Comparison of ENCODE assay signal across 9 mouse cellular contexts in the genomic region with DNA sequence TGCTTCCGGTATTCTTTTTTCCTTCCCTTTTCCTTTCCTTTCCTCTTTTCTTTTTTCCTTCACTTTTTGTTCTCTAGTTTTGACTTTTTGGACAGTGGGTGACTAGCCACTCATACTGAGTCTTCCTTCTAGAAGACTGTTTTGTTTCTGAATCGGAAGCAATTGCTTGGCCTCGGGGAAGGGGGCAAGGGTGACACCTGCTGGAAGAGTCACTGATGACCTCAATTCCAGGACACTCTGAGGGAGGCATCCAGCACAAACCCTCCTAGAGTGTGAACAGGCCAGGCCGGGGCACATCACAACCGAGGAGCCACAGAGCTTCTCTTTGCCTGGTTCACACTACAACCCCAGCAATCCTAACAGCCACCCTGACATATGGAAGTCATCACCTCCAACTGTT. TPM values are rescaled to one million over a fixed set of nuclear protein-coding genes. Genes with fewer than 3 reads are reported as not detected.
A peak's percentile ranks its signal among the peaks of the same experiment; 100 is the strongest.
DNase-seq lines count a peak whose midpoint lies in the region; ATAC-seq and TF ChIP-seq lines count a peak whose summit lies in the region.
"Had no signal": no experiment of that assay in that cellular context is flagged by ENCODE, and none has a peak within 500 bp of the region (broad histone marks: within the 10 kb centered on the region; RNA-seq: fewer than 3 reads in every experiment).

No protein-coding gene starts in this region.

- H3K4me3 ChIP-seq in heart, adult 2 months = no peak overlapping the region
- no peak overlapping the region for H3K4me3 ChIP-seq in heart, embryonic 11.5 days (ENCODE audit: low read depth, low read length)
- H3K4me3 ChIP-seq in forebrain, embryonic 15.5 days = no peak overlapping the region
- H3K4me3 ChIP-seq: hindbrain, embryonic 15.5 days had no signal

- no peaks in the 10 kb centered on the region for H3K27me3 ChIP-seq in heart, adult 2 months (ENCODE audit: control insufficient read depth, insufficient read depth, low read length)
- H3K27me3 ChIP-seq in heart, embryonic 11.5 days (ENCODE audit: control insufficient read depth, insufficient read depth, low read length) = no peaks in the 10 kb centered on the region
- no peaks in the 10 kb centered on the region for H3K27me3 ChIP-seq in forebrain, embryonic 15.5 days
- H3K27me3 ChIP-seq: hindbrain, embryonic 15.5 days had no signal

- ATAC-seq in heart, embryonic 11.5 days (replicated peaks; ENCODE audit: insufficient number of reproducible peaks, low FRiP score, low TSS enrichment) = no peak
- no peak for ATAC-seq in forebrain, embryonic 15.5 days (replicated peaks)

- H3K27ac ChIP-seq in heart, adult 2 months = no peak overlapping the region
- no peak overlapping the region for H3K27ac ChIP-seq in heart, embryonic 11.5 days (ENCODE audit: low read depth, low read length)
- H3K27ac ChIP-seq in forebrain, embryonic 15.5 days (replicated peaks) = no peak overlapping the region
- H3K27ac ChIP-seq: hindbrain, embryonic 15.5 days had no signal

- no peaks in the 10 kb centered on the region for H3K9me3 ChIP-seq in heart, embryonic 11.5 days (replicated peaks; ENCODE audit: control insufficient read depth, low read length)
- H3K9me3 ChIP-seq in forebrain, embryonic 15.5 days = no peaks in the 10 kb centered on the region
- H3K9me3 ChIP-seq: hindbrain, embryonic 15.5 days had no signal

- no peaks in the 10 kb centered on the region for H3K4me1 ChIP-seq in heart, adult 2 months (ENCODE audit: control insufficient read depth, insufficient read depth, low read length)
- no peaks in the 10 kb centered on the region for H3K4me1 ChIP-seq in heart, embryonic 11.5 days (ENCODE audit: control insufficient read depth, insufficient read depth, low read length)
- H3K4me1 ChIP-seq in forebrain, embryonic 15.5 days = no peaks in the 10 kb centered on the region
- H3K4me1 ChIP-seq: hindbrain, embryonic 15.5 days had no signal

- H3K4me2 ChIP-seq in heart, embryonic 11.5 days = no peak overlapping the region
- H3K4me2 ChIP-seq in forebrain, embryonic 15.5 days (replicated peaks) = no peak overlapping the region
- H3K4me2 ChIP-seq: hindbrain, embryonic 15.5 days had no signal

- DNase-seq in heart, adult 2 months = peak; percentile 34 to 52
- DNase-seq in right cerebral cortex, postnatal 4 days = peak; percentile 30
- DNase-seq in right cerebral cortex, postnatal 25 days = no peak
- DNase-seq in embryo, embryonic 9.5 days (ENCODE audit: extremely low spot score) = peak; percentile 67
- DNase-seq in lung, postnatal 10 days = peak; percentile 71
- no peak for DNase-seq in right cerebral cortex, adult 18-20 months

- intact Hi-C loops in heart, adult 2 months (cut with DNase I) = loop anchor here (1.0 to 5.0 kb wide), 4 partner anchors 34 to 74 kb away; partner anchors contain the start of gene Dnmbp

- WGBS in heart, adult 2 months = 37% methylated on average over 5 of the region's 5 CpGs
- WGBS in heart, embryonic 11.5 days (ENCODE audit: insufficient replicate concordance) = 51% methylated on average over 5 of the region's 5 CpGs
- WGBS in forebrain, embryonic 15.5 days = 48% methylated on average over 5 of the region's 5 CpGs

- TF ChIP-seq EP300 in heart, adult 2 months (IDR thresholded peaks at IDR 0.05; ENCODE audit: insufficient read depth, low read depth, low read length) = no peak

- no peaks in the 10 kb centered on the region for H3K79me2 ChIP-seq in heart, adult 2 months (replicated peaks; ENCODE audit: control insufficient read depth, insufficient read depth, low read length)

- TF ChIP-seq CTCF in heart, adult 2 months (IDR thresholded peaks at IDR 0.05) = peak; percentile 70

- no peak overlapping the region for H3K9ac ChIP-seq in heart, adult 2 months (ENCODE audit: low read depth, low read length)
- no peak overlapping the region for H3K9ac ChIP-seq in heart, embryonic 11.5 days (ENCODE audit: low read depth, low read length)
- no peak overlapping the region for H3K9ac ChIP-seq in forebrain, embryonic 15.5 days (replicated peaks)
- H3K9ac ChIP-seq: hindbrain, embryonic 15.5 days had no signal

- no peaks in the 10 kb centered on the region for H3K36me3 ChIP-seq in heart, adult 2 months (ENCODE audit: control insufficient read depth, insufficient read depth, low read length)
- peaks cover 12% of the 10 kb centered on the region for H3K36me3 ChIP-seq in heart, embryonic 11.5 days (ENCODE audit: control insufficient read depth, insufficient read depth, low read length)
- no peaks in the 10 kb centered on the region for H3K36me3 ChIP-seq in forebrain, embryonic 15.5 days

- TF ChIP-seq POLR2A in heart, adult 2 months (IDR thresholded peaks at IDR 0.05; ENCODE audit: insufficient read depth, low read depth, low read length) = no peak

RNA-seq across cellular contexts. Expression of gene Dnmbp, which starts 34.0 kb away (rescaled TPM):
- 1 to 10 TPM; 8.1 to 9.8 TPM for total RNA-seq in heart, adult 2 months (2021)
- 7.1 and 9.6 TPM in 2 replicates for polyA plus RNA-seq in heart, adult 2 months (2012; rRNA removed)
- polyA plus RNA-seq in heart, embryonic 11.5 days (2014; fragmentation: Nextera tagmentation; extraction: Ambion mirVana) = 11.4 and 11.7 TPM in 2 replicates
- polyA plus RNA-seq in forebrain, embryonic 15.5 days (2015; fragmentation: Nextera tagmentation; extraction: Ambion mirVana) = 8.1 and 8.7 TPM in 2 replicates

Comparison
In these comparisons a context has a peak if more than half of its experiments do, and no peak if none do; other contexts are left out.
1. DNase-seq: peak in heart, adult 2 months (2 of 2), right cerebral cortex, postnatal 4 days (single experiment), embryo, embryonic 9.5 days (single experiment) and lung, postnatal 10 days (single experiment); none in right cerebral cortex, postnatal 25 days (single experiment) and right cerebral cortex, adult 18-20 months (single experiment).